Mouse (Mus musculus) liver, adult 2 months (tissue): ENCODE data around the gene Pars2.

Experiments
- CTCF ChIP-seq: fragments of 200-500 bp; IDR thresholded peaks from 2 replicates; pipeline ENCODE4 v1.5.1; 2011; ENCODE audit warnings: low read depth, low read length, control low read depth
- POLR2A ChIP-seq: fragments of 200-500 bp; IDR thresholded peaks from 2 replicates; pipeline ENCODE4 v1.6.1; 2011; ENCODE audit warnings: low read length, control low read depth; ENCODE audit not compliant: insufficient read depth; ENCODE audit errors: extremely low read depth

DNA sequence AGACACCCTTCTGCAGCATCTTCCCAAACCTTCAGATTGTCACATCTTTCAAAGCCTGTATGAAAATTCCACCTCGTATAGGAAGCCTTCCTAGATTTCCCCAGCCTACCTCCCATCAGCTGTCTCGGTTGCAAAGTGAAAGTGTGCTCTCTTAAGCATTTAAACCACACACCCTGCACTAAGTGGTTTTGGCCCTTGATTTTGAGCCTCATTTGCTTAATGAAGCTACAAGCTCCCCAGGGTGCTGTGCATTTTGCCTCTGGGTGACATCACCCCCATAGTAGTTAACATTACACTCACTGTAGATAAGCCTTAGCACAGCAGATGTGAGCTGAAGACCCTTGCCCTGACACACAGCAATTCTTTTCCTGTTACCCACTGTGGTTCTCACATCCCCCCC is 30.1 kb downstream of the Pars2 start:
- TF ChIP-seq CTCF, result no peak
- no peak for TF ChIP-seq POLR2A
